Mouse (Mus musculus): ENCODE measurements around the gene Cacnb1.

- TF ChIP-seq CTCF (IDR thresholded peaks at IDR 0.05; ENCODE audit: control insufficient read depth, insufficient read depth, insufficient read length): no peak
- no peak for TF ChIP-seq MAX (IDR thresholded peaks at IDR 0.05)
- no peak for TF ChIP-seq USF1 (IDR thresholded peaks at IDR 0.05; ENCODE audit: low read depth)
Measured at GRCm38 (mm10) chr11:97999748-98000147, 23.1 kb downstream of the Cacnb1 start.
